ENCODE assay signal across 10 mouse cellular contexts in the genomic region with DNA sequence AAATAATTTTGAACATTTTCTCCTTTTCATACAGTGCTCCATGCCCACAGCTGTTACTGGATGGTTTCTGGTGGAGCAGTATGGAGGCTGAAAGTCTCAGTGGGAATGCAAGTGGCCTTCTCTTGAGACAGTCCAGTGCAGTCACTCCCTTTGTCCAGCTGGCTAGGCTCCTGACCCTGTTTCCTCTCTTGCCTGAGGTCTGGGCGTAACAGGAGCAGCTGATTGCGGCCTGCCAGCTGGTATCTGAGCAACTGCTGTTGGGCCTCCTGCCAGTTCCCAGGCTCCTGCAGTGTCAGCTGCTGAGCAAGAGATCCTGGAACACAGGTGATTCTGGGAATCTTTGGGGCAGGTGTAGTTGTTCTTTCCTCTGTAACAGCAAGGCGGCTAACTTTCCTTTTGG.
DNase-seq lines count a peak whose midpoint lies in the region; ATAC-seq lines count a peak whose summit lies in the region.
"Had no signal": no experiment of that assay in that cellular context is flagged by ENCODE, and none has a peak within 500 bp of the region (broad histone marks: within the 10 kb centered on the region; RNA-seq: fewer than 3 reads in every experiment).

No protein-coding gene starts in this region.

- H3K27me3 ChIP-seq in embryonic facial prominence, embryonic 10.5 days (replicated peaks; ENCODE audit: low read depth, poor library complexity, severe bottlenecking): no peaks in the 10 kb centered on the region
- no peaks in the 10 kb centered on the region for H3K27me3 ChIP-seq in hindbrain, embryonic 11.5 days (ENCODE audit: control insufficient read depth, insufficient read depth, low read length)
- H3K27me3 ChIP-seq in forebrain, embryonic 13.5 days: no peaks in the 10 kb centered on the region
- H3K27me3 ChIP-seq: embryonic facial prominence, embryonic 13.5 days had no signal

- no peaks in the 10 kb centered on the region for H3K9me3 ChIP-seq in embryonic facial prominence, embryonic 10.5 days
- H3K9me3 ChIP-seq in hindbrain, embryonic 11.5 days (ENCODE audit: control insufficient read depth, low read length): no peaks in the 10 kb centered on the region
- H3K9me3 ChIP-seq in forebrain, embryonic 13.5 days (replicated peaks): no peaks in the 10 kb centered on the region
- H3K9me3 ChIP-seq: embryonic facial prominence, embryonic 13.5 days had no signal

- H3K27ac ChIP-seq in embryonic facial prominence, embryonic 10.5 days (replicated peaks): no peak overlapping the region
- no peak overlapping the region for H3K27ac ChIP-seq in hindbrain, embryonic 11.5 days (ENCODE audit: low read depth, low read length)
- no peak overlapping the region for H3K27ac ChIP-seq in forebrain, embryonic 13.5 days
- H3K27ac ChIP-seq: embryonic facial prominence, embryonic 13.5 days had no signal

- H3K9ac ChIP-seq in hindbrain, embryonic 11.5 days (ENCODE audit: low read depth, low read length): no peak overlapping the region
- no peak overlapping the region for H3K9ac ChIP-seq in forebrain, embryonic 13.5 days
- H3K9ac ChIP-seq: embryonic facial prominence, embryonic 13.5 days had no signal

- 67% methylated on average over 3 of the region's 3 CpGs for WGBS in embryonic facial prominence, embryonic 10.5 days
- 50% methylated on average over 3 of the region's 3 CpGs for WGBS in hindbrain, embryonic 11.5 days
- 60% methylated on average over 3 of the region's 3 CpGs for WGBS in forebrain, embryonic 13.5 days

- no peak overlapping the region for H3K4me2 ChIP-seq in hindbrain, embryonic 11.5 days (replicated peaks; ENCODE audit: low read depth, low read length)
- no peak overlapping the region for H3K4me2 ChIP-seq in forebrain, embryonic 13.5 days
- H3K4me2 ChIP-seq: embryonic facial prominence, embryonic 13.5 days had no signal

- peaks cover 4% of the 10 kb centered on the region; the same call in 1 of the 2 replicates for H3K4me1 ChIP-seq in embryonic facial prominence, embryonic 10.5 days
- no peaks in the 10 kb centered on the region for H3K4me1 ChIP-seq in hindbrain, embryonic 11.5 days (replicated peaks; ENCODE audit: control insufficient read depth, insufficient read depth, low read length)
- H3K4me1 ChIP-seq in forebrain, embryonic 13.5 days: no peaks in the 10 kb centered on the region
- H3K4me1 ChIP-seq: embryonic facial prominence, embryonic 13.5 days had no signal

- H3K4me3 ChIP-seq in embryonic facial prominence, embryonic 10.5 days: no peak overlapping the region
- H3K4me3 ChIP-seq in hindbrain, embryonic 11.5 days (ENCODE audit: low read depth, low read length): no peak overlapping the region
- no peak overlapping the region for H3K4me3 ChIP-seq in forebrain, embryonic 13.5 days
- H3K4me3 ChIP-seq: embryonic facial prominence, embryonic 13.5 days had no signal

- DNase-seq in layer of hippocampus, postnatal 10 days (ENCODE audit: low spot score in 2 of 2): peak; percentile 15 to 43
- DNase-seq in layer of hippocampus, adult 9-10 months (ENCODE audit: low spot score): no peak
- DNase-seq in adrenal gland, adult 8-10 months: peak; percentile 10
- peak; percentile 19 for DNase-seq in embryonic facial prominence, embryonic 10.5 days (ENCODE audit: low spot score)
- DNase-seq in hindbrain, embryonic 11.5 days (ENCODE audit: low spot score): peak; percentile 13
- DNase-seq in ovary, postnatal 14 days (ENCODE audit: low spot score): peak; percentile 1
- no peak for DNase-seq in natural killer cell, adult 2 months (ENCODE audit: low spot score in 2 of 2)

- peak; percentile 80 for ATAC-seq in hindbrain, embryonic 11.5 days (ENCODE audit: low FRiP score)
- ATAC-seq in forebrain, embryonic 13.5 days: no peak

- no peaks in the 10 kb centered on the region for H3K36me3 ChIP-seq in embryonic facial prominence, embryonic 10.5 days (replicated peaks)
- H3K36me3 ChIP-seq in hindbrain, embryonic 11.5 days (ENCODE audit: control insufficient read depth, insufficient read depth, low read length): no peaks in the 10 kb centered on the region
- H3K36me3 ChIP-seq in forebrain, embryonic 13.5 days (ENCODE audit: poor library complexity, severe bottlenecking): no peaks in the 10 kb centered on the region
- H3K36me3 ChIP-seq: embryonic facial prominence, embryonic 13.5 days; G1E had no signal

Comparison
In these comparisons a context has a peak if more than half of its experiments do, and no peak if none do; other contexts are left out.
1. DNase-seq: peak in layer of hippocampus, postnatal 10 days (2 of 2), adrenal gland, adult 8-10 months (single experiment), embryonic facial prominence, embryonic 10.5 days (single experiment), hindbrain, embryonic 11.5 days (single experiment) and ovary, postnatal 14 days (single experiment); none in layer of hippocampus, adult 9-10 months (single experiment) and natural killer cell, adult 2 months (0 of 2).